Mouse (Mus musculus) heart, postnatal 0 days (tissue): ENCODE measurements at regions not wholly inside any gene's neighbourhood (a gene's known extent, or its start where the extent isn't known, plus 50 kb on each side); places are given as distances from the start of the nearest gene placed in this dataset.

Source experiments
- CTCF ChIP-seq: IDR thresholded peaks from 2 replicates; pipeline ENCODE4 v1.5.1; 2016; ENCODE audit warnings: antibody characterized with exemption, control low read depth, low read depth
- EP300 ChIP-seq: IDR thresholded peaks from 2 replicates; pipeline ENCODE4 v1.6.1; 2016; ENCODE audit warnings: antibody characterized with exemption, low read depth

- TF ChIP-seq EP300, result 0 out of 2 replicates have a peak, but pooled peaks have one; percentile 78
- no peak for TF ChIP-seq CTCF
Observed at GRCm38 (mm10) chr11:117554111-117554510, 69.9 kb downstream of the Gm11733 start.
